Mouse (Mus musculus): ENCODE measurements at regions not wholly inside any gene's neighbourhood (a gene's known extent, or its start where the extent isn't known, plus 50 kb on each side); places are given as distances from the start of the nearest gene placed in this dataset.

DNA sequence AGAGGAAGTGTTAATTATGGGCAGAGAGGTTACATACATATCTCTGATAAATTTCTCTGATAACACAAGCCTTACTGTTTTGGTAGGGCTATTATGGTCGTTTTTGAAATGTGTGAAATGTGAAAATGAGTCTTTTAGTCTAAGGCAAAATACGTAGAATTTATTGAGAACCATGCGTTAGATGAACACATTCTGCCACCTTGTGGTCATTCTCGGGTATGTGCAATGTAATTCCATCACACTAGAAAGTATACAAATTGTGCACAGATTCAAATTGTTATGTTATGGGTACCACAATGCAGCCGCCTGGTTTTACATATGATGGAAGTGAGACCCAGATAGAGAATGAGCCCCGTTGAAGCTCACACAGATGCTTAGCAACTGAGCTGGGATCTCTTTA is 138.7 kb downstream of the Cdr1 start:
- peak; percentile 2 for DNase-seq (ENCODE audit: extremely low spot score)

DNA sequence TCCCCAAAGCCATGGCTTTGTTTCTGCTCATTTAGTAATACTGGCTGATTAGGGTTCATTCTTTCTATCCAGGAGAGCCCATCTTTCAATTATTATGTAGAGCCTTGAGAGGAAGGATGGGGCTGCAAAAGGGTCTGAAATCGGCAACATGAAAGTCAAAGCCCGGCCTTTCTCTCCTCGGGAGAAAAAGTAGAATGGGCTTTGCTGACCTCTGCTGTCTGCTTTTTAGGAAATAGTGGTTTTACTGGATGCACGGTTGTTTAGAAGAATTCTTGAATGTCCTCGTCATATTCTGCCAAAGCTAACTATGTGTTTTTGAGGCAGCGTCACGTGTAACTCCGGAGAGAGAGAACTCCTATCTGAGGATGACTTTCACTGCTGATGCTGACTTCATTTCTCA is 142.2 kb downstream of the Cdr1 start:
- no peak for DNase-seq (ENCODE audit: extremely low spot score)

Measured in embryo, embryonic 9.5 days (tissue).